Mouse (Mus musculus): ENCODE measurements around the gene Il2ra.

GRCm38 (mm10) chr2:11712483-11712990 is 69.9 kb downstream of the Il2ra start:
- TF ChIP-seq CTCF (IDR thresholded peaks at IDR 0.05) (no peak), EP300 (IDR thresholded peaks at IDR 0.05) (0 out of 2 replicates have a peak, but pooled peaks have one; percentile 7)

Data from lung, postnatal 0 days (tissue).